Mouse (Mus musculus) heart, adult 2 months (tissue): ENCODE results near the gene Pitpnc1. TPM values are rescaled to one million over a fixed set of nuclear protein-coding genes. Genes with fewer than 3 reads are reported as not detected.

Experiments
- DNase-seq, 2 experiments: peaks; one replicate each; pipeline ENCODE4 v3.0.0; 2021
- H3K27ac ChIP-seq: fragments of 200-600 bp; 2 replicates; pipeline ENCODE4 v1.8.1; 2022
- H3K27me3 ChIP-seq: fragments of 200-500 bp; 2 replicates; pipeline ENCODE4 v1.6.1; 2012; ENCODE audit warnings: mild to moderate bottlenecking, low read length, inconsistent platforms, mixed read lengths; ENCODE audit not compliant: control insufficient read depth, insufficient read depth
- H3K36me3 ChIP-seq: fragments of 200-500 bp; 2 replicates; pipeline ENCODE4 v1.6.1; 2012; ENCODE audit warnings: low read length, inconsistent platforms; ENCODE audit not compliant: control insufficient read depth, insufficient read depth
- H3K4me1 ChIP-seq: fragments of 200-500 bp; 2 replicates; pipeline ENCODE4 v1.6.1; 2011; ENCODE audit warnings: low read length; ENCODE audit not compliant: control insufficient read depth, insufficient read depth
- H3K4me3 ChIP-seq: fragments of 200-600 bp; 2 replicates; pipeline ENCODE4 v1.8.1; 2022
- H3K79me2 ChIP-seq: fragments of 200-500 bp; replicated peaks from 2 replicates; pipeline ENCODE4 v1.6.1; 2012; ENCODE audit warnings: mild to moderate bottlenecking, inconsistent platforms, low read length, moderate library complexity, mixed read lengths; ENCODE audit not compliant: control insufficient read depth, insufficient read depth
- H3K9ac ChIP-seq: fragments of 200-500 bp; 2 replicates; pipeline ENCODE4 v1.6.1; 2012; ENCODE audit warnings: low read depth, mild to moderate bottlenecking, control low read depth, inconsistent platforms, low read length, mixed read lengths
- CTCF ChIP-seq: fragments of 200-600 bp; IDR thresholded peaks from 2 replicates; pipeline ENCODE4 v1.8.1; 2022; ENCODE audit warnings: antibody characterized with exemption, mild to moderate bottlenecking, moderate library complexity
- EP300 ChIP-seq: fragments of 200-500 bp; IDR thresholded peaks from 2 replicates; pipeline ENCODE4 v1.6.1; 2011; ENCODE audit warnings: low read depth, low read length, control low read depth; ENCODE audit not compliant: insufficient read depth
- POLR2A ChIP-seq: fragments of 200-500 bp; IDR thresholded peaks from 2 replicates; pipeline ENCODE4 v1.6.1; 2011; ENCODE audit warnings: mild to moderate bottlenecking, low read depth, low read length, control low read depth; ENCODE audit not compliant: insufficient read depth
- WGBS: fragments of 180-500 bp; shearing (Covaris S2); methylation state at CpG from one replicate; pipeline ENCODE4 v1.1.7; 2018; 5-methylcytosine and 5-hydroxymethylcytosine counted together
- intact Hi-C: fragments of 180-260 bp; cut with DNase I; formaldehyde crosslinking; loops from one replicate; pipeline ENCODE4 v1.15.1; 2025
- polyA plus RNA-seq: library from polyadenylated mRNA; depleted of rRNA; stranded (reverse); fragments of >200 nt; gene quantifications from 2 replicates; pipeline ENCODE4 v1.2.3, GENCODE M21; 2012
- total RNA-seq, 2 experiments: library from RNA; stranded (reverse); gene quantifications; 2 replicates each; pipeline ENCODE4 v1.2.3; 2021

Gene Pitpnc1
- total and polyA plus RNA-seq, 3 experiments, result 22.7 to 68.1 (median 66.4) TPM

DNA sequence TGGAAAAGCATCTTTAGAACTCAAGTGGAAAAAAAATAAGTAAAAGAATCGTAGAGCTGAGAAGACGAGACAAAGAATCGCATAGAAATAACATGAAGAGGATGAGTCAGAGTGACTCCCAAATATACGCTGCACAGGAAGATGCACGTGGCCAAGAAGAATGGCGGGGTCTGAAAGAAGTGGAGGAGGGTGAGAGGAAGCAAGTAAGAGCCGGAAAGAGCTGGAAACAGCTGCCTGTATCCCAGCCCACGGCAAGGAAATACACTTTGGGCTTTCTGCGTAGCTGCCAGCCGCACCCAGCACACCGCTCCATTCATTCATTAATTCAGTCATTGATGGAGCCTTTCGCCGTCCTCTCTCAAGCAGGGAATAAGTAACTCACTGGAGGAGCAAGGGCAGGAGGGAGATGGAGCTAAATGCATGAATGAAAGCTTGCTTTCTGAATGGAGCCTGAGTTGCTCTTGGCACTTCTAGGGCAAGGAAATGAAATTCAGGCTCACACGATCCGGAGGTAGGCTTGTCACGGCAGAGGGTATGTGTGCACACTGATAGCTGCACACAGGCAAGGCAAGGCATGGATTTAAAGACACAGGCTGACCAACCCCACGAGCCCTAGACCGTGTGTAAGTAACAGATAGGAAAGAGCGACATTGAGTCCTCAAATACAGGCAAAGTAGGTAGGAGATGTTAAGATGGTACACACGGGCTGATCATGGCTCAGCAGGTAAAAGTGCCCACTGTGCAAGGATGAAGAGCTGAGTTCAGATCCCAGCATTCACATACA is 160.0 kb downstream of the Pitpnc1 start:
- 42% methylated on average over 20 of the region's 20 CpGs for WGBS
- no peak for TF ChIP-seq EP300
- TF ChIP-seq POLR2A, result no peak
- no peak for TF ChIP-seq CTCF
- Histone ChIP-seq H3K36me3 (no peaks in the 10 kb centered on the region), H3K27ac (0 out of 2 replicates have a peak overlapping the region, but pooled peaks have one; percentile 15), H3K4me1 (peaks cover 9% of the 10 kb centered on the region), H3K4me3 (no peak overlapping the region), H3K79me2 (no peaks in the 10 kb centered on the region), H3K9ac (no peak overlapping the region), H3K27me3 (no peaks in the 10 kb centered on the region)
- intact Hi-C loops, result no loop called here
- no peak for DNase-seq

DNA sequence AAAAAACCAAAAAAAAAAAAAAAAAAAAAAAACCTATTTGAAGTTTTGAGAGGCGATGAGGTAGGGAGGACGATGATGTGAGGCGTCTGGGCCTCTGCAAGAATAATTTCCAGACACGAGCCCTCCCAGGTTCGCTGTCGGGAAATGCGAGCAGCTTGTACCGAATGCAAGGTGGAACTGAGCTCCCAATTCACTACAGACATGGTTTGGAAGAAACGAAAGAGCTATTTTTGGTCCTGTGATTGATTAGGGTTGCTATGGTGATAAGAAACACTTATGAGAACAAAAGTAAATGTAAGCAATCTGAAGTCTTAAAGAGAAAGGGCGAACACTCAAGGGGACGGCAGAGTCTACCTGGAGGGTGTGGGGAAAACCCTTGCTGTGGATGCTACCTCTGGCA is 164.3 kb downstream of the Pitpnc1 start:
- Histone ChIP-seq H3K27me3 (no peaks in the 10 kb centered on the region), H3K36me3 (no peaks in the 10 kb centered on the region), H3K4me3 (no peak overlapping the region), H3K4me1 (peaks cover 7% of the 10 kb centered on the region), H3K9ac (no peak overlapping the region), H3K27ac (no peak overlapping the region), H3K79me2 (no peaks in the 10 kb centered on the region)
- WGBS, result 80% methylated on average over 11 of the region's 11 CpGs
- no peak for TF ChIP-seq CTCF
- no peak for TF ChIP-seq EP300
- TF ChIP-seq POLR2A, result no peak
- no peak for DNase-seq
- intact Hi-C loops, result no loop called here

DNA sequence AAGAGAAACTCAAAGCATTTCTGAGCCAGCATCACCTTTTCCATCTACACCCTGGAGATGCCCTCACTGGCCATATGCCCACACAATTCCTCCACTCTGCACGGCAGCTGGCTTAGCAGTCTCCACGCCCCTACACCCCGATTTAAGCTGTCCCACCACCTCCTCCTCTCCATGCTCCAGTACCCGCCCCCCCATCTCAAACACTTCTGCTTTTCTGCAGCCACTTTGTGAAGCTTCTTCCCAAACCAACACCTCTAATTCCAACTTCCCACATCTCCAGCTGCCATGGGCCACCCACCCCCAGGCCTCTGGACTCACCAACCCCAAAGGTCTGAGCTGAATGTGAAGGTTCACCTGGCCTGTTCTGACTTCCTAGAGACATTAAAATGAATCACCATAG is 168.4 kb downstream of the Pitpnc1 start:
- no peak for TF ChIP-seq CTCF
- no peak for TF ChIP-seq POLR2A
- TF ChIP-seq EP300, result no peak
- no peak for DNase-seq
- intact Hi-C loops, result no loop called here
- WGBS, result 85% methylated on average over 4 of the region's 4 CpGs
- H3K4me3 ChIP-seq, result no peak overlapping the region
- H3K4me1 ChIP-seq, result peaks cover 2% of the 10 kb centered on the region; the same call in 1 of the 2 replicates
- H3K36me3 ChIP-seq, result no peaks in the 10 kb centered on the region
- H3K79me2 ChIP-seq, result no peaks in the 10 kb centered on the region
- no peak overlapping the region for H3K9ac ChIP-seq
- no peak overlapping the region for H3K27ac ChIP-seq
- H3K27me3 ChIP-seq, result no peaks in the 10 kb centered on the region

DNA sequence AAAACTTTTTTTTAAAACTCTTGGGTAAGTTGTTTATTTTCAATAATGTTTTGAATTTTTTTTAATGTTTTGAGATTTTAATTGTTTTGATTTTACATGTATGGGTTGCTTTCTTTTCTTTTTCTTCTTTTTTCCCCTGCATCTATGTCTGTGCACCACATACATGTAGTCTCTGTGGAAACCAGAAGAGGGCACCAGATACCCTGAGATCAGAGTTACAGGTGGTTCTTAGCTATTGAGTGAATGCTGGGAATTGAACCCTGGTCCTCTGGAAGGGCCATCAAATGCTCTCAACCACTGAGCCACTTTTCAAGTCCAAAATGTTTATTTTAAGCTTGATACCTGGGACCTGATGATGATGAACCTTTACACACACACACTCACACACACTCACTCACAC is 170.3 kb downstream of the Pitpnc1 start:
- no peak for DNase-seq
- H3K9ac ChIP-seq, result no peak overlapping the region
- H3K27ac ChIP-seq, result no peak overlapping the region
- H3K4me1 ChIP-seq, result peaks cover 2% of the 10 kb centered on the region; the same call in 1 of the 2 replicates
- no peak for TF ChIP-seq EP300
- TF ChIP-seq POLR2A, result no peak
- TF ChIP-seq CTCF, result peak; percentile 62
- no peaks in the 10 kb centered on the region for H3K27me3 ChIP-seq
- intact Hi-C loops, result no loop called here
- H3K4me3 ChIP-seq, result no peak overlapping the region
- no peaks in the 10 kb centered on the region for H3K79me2 ChIP-seq
- no peaks in the 10 kb centered on the region for H3K36me3 ChIP-seq

DNA sequence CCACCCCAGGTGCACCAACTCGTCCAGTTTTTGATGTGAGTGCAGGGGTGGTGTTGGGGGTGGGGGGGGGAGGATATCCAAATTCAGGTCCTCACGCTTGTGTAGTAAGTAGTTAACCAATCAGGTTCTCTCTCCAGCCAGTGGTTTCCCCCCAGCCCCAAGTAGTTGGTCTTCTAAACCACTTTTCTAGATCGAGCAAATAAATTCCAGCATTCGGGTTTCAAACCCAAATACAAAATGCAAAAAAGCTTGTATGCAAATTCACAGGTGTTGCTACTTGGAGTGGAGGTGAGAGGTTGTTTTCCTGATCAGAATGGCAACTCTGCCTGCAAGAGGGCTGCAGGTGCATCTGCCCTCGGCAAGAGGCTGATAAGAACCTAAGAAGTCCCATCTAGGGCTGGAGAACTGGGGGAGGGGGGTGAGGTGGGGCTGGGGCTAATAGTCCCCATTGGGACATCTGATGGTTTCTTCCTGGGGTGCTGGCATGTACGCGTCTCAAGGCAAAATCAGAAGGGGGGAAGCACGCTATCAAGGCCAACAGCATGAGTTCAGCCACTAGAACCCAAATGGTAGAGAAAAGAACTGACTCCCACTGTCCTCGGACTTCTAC is 170.9 kb downstream of the Pitpnc1 start:
- H3K79me2 ChIP-seq, result no peaks in the 10 kb centered on the region
- no peak overlapping the region for H3K27ac ChIP-seq
- no peaks in the 10 kb centered on the region for H3K36me3 ChIP-seq
- no peak for DNase-seq
- peaks cover 2% of the 10 kb centered on the region; the same call in 1 of the 2 replicates for H3K4me1 ChIP-seq
- H3K9ac ChIP-seq, result no peak overlapping the region
- H3K27me3 ChIP-seq, result no peaks in the 10 kb centered on the region
- intact Hi-C loops, result no loop called here
- no peak overlapping the region for H3K4me3 ChIP-seq
- TF ChIP-seq CTCF, result no peak
- TF ChIP-seq POLR2A, result no peak
- WGBS, result 93% methylated on average over 9 of the region's 9 CpGs

DNA sequence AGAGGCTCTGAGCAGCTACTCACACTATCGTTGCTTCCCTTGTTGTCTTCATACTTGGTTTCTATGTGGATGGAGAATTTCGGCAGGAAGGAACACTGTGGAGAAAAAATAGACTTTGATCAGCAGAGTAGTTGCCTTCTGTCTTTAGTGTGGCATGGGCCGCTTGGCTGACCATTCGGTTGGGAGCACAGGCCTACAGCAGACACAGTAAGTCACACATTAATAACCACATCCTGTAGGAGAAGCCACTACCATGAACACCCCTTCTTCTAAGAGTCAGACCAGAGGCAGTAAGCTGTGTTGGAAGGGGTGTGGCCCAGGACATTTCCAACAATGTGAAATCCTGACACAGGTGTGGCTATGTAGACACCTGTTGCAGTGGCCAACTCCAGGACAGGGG is 174.3 kb downstream of the Pitpnc1 start:
- Histone ChIP-seq H3K4me1 (peaks cover 2% of the 10 kb centered on the region; the same call in 1 of the 2 replicates), H3K9ac (no peak overlapping the region), H3K4me3 (no peak overlapping the region), H3K79me2 (no peaks in the 10 kb centered on the region), H3K27me3 (no peaks in the 10 kb centered on the region), H3K36me3 (no peaks in the 10 kb centered on the region), H3K27ac (no peak overlapping the region)
- DNase-seq, result no peak
- no peak for TF ChIP-seq POLR2A
- no peak for TF ChIP-seq CTCF
- TF ChIP-seq EP300, result no peak
- 84% methylated on average over 4 of the region's 4 CpGs for WGBS
- intact Hi-C loops, result no loop called here
